Mouse (Mus musculus) lung, adult 2 months (tissue): ENCODE measurements at regions not wholly inside any gene's neighbourhood (a gene's known extent, or its start where the extent isn't known, plus 50 kb on each side); places are given as distances from the start of the nearest gene placed in this dataset.

Experiments
- CTCF ChIP-seq: fragments of 200-500 bp; IDR thresholded peaks from 2 replicates; pipeline ENCODE4 v1.5.1; 2011; ENCODE audit warnings: mild to moderate bottlenecking, low read length, control low read depth; ENCODE audit not compliant: insufficient read depth
- POLR2A ChIP-seq: fragments of 200-500 bp; IDR thresholded peaks from 2 replicates; pipeline ENCODE4 v1.6.1; 2011; ENCODE audit warnings: low read depth, mild to moderate bottlenecking, control low read depth, low read length, borderline replicate concordance; ENCODE audit errors: extremely low read depth

- no peak for TF ChIP-seq POLR2A
- no peak for TF ChIP-seq CTCF
Observed at GRCm38 (mm10) chr5:111800511-111800910, 66.8 kb downstream of the Gm26897 start.
